Mouse (Mus musculus) layer of hippocampus, adult 9-11 months (tissue): ENCODE results near the gene Myadm.

Source experiments
- DNase-seq: peaks from one replicate; pipeline ENCODE4 v3.0.0; 2022

Myadm gene

DNA sequence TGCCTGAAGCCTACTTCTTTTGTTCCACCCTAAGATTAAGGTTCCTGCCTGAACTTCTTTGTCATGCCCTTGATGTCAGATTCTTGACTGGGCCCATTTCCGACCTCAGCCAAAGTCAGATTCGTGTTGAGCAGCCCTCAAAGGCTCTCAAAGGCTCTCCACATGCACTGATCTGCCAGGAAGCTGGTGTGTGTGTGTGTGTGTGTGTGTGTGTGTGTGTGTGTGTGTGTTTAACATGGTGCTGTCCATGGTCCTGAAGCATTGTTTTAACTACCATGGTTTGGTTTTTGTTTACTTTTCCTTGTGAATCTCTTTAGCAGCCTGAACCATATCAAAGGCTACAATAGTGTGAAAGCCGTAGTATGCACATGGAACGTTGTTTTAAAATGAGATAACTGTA lies 39.1 kb downstream of the Myadm start:
- DNase-seq: no peak

DNA sequence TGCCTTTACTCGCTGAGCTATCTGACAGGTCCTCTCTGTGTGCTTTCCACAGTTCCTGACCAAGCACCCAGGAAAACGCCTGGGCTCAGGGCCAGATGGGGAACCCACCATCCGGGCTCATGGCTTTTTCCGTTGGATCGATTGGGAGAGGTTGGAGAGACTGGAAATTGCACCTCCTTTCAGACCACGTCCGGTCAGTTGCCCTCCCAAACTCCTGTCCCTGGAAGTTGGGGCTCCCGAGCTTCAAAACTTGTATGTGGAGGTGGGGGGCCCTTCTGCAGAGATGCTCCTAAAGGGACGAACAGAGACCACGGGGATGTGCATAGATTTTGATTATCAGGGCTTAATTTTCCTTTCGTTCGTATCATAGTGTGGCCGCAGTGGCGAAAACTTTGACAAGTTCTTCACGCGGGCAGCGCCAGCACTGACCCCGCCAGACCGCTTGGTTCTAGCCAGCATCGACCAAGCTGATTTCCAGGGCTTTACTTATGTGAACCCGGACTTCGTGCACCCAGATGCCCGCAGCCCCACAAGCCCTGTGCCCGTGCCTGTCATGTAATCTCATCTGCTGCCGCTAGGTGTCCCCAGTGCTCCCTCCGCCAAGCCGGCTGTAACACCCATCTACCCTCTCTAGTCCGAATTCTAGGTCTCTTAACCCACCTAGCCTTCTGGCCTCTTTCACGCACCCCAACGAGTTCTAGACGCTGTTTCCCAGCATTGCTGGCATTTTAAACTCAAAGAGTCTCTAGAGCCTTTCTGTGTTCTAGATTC lies 41.1 kb downstream of the Myadm start:
- peak; percentile 67 for DNase-seq

DNA sequence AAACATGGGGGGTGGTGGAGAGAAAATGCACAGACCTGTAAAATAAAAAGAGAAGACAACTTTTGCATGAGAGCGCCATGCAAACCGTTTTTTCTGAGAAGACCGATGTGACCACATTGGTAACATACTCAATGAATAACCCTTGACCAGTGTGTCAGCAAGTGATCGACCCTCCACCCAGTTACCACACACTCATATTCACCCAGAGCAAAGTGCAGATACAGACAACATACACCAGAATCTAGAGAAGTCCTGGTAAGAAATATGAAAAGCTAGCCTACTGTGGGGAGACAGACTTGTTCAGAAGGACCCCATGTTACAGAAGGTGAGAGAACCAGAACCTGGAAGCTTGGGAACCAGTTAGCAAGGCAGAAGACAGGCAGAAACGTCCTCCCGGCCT lies 42.3 kb downstream of the Myadm start:
- no peak for DNase-seq

DNA sequence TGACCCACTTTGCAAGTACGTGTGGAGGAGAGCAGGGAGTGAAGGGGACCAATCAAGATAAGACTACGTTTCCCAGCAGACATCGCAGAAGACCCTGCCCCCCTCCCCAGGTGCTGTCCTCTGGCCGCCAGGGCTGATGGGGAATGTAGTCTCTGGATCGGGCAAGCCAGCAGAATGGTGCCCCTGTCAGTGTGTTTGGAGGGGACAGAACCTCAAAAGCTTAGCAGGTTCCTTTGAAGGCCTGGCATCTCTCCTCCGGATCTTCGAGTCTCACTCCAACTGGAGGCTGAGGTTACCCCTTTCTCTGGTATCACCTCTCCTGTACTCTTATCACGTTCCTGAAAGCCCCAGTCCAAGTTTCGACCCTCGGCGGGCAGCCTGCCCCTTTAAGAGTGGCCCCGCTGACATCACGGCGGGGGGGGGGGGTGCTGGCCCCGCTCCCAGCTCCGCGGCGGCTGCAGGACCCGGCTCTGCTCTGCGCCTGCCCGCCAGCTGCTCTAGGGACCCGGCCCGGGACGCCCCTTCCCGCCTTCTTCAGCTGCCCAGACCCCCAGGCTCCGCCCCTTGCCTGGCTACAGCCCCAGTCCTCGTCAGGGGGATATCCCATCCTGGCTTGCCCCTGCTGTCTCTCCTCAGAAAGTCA lies 42.8 kb downstream of the Myadm start:
- peak; percentile 91 for DNase-seq

DNA sequence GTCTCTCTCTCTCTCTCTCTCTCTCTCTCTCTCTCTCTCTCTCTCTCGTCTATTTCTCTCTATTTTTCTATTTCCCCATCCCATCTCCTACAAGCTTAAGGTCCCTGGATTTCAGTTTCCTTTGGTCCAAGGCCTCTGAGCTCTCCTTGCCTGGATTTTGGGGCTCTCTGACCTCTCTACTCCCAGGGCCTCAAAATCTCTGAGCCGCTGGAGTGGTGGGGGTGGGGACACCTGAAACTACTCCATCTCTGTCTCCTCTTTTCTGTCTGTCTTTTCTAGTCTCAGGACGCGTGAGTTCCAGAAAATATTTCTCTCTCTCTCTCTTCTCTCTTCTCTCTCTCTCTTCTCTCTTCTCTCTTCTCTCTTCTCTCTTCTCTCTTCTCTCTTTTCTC lies 43.3 kb downstream of the Myadm start:
- no peak for DNase-seq

DNA sequence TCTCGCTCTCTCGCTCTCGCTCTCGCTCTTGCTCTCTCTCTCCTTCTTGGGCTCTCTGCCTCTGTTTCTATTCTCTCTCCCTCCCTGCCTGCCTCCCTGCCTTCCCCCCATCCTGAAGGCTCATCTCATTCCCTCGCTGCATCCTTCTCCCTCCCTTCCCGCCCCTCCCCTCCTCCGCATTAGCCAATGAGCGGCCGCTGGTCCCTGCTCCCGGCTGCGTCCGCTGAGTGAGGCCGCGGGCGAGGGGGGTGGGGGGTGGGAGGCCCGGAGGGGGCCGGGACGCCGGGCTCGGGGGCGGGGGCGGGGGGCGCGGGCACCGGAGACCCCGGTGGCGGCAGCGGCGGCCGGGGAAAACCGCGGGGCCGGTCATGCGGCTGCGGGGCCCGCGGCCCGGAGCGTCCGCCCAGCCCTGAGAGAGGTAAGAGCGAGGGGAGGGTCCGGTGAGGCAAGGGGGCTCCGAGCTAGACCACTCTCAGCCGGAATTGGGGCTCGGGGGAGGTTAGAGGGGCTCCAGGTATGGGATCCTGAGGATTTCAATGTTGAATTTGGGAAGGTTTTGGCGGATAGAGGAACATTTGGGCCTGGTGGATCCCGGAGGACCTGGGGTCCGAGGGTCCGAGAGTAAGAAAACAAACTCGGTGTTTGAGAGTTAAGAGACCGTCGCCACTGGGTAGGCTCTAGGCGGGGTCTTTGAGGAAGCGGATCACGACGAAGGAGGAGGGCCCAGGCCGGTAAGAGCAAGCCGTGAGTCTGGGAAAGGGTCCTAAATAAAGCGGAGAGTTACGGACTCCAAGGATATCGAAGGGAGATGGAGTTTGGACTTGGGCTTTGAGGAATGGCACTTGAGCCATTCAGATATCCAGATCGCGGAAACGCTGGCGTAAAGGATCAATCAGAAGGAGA lies 44.0 kb downstream of the Myadm start, which contains the start of gene Cacng7:
Gene Cacng7 (plus strand): TSS at position 337 of the 903 bp plus-strand sequence.
- peak; percentile 45 for DNase-seq

DNA sequence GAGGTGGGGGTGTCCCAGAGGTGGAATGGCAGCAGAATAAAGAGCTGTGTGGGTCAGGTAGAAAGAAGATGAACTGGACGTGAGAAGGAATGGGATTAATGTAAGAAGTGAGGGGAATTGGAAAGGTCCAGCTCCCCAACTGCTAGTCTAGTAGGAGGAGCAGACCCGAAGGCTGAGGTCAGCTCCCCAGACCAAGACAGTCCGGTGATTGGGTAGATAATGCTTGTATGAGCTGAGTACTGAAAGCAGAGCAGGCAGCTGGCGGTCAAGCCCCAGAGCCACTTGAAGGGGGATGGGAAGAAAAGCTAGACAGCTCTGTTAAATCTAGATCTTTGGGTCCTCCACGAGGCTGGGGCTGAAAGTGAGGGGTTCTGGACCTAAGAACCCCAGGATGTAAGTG lies 44.7 kb downstream of the Myadm start:
- no peak for DNase-seq

DNA sequence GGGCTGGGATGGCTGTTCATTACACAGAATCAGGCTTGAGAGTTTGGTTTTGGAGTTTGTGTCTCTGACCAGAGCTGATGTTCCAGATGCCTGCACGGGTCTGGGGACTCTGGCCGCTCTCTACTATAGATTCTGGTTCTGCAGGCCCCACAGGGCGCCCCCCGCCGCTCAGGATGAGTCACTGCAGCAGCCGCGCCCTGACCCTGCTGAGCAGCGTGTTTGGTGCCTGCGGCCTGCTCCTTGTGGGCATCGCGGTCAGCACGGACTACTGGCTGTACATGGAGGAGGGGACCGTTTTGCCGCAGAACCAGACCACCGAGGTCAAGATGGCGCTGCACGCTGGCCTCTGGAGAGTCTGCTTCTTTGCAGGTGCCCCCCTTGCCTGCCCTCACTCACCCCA lies 47.5 kb downstream of the Myadm start:
- DNase-seq: no peak

DNA sequence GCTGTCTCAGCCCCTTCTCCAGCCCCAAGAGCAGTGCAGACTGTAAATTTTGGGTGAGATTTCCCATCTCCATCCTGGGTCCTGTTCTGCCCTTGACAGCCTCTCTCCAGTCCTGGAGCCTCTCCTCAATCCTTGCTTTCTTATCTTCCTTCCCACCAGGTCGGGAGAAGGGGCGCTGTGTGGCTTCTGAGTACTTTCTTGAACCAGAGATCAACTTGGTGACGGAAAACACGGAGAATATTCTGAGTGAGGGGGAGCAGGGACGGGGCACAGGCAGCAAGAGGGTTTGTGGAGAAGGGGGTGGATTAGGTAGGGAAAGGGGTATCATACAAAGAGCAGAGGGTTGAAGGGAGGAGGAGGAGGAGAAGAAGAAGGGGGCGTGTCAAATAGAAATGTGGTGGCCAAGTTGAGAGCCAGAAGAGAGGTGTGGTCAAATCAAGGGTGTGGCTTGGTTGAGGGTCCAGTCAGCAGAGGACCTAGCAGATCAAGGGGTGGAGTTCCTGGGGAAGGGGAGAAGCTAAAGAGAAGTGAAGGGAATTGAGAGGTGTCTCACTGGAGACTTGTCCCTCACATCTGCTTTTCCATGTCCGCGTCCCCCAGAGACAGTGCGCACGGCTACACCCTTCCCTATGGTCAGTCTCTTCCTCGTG lies 49.5 kb downstream of the Myadm start:
- no peak for DNase-seq

DNA sequence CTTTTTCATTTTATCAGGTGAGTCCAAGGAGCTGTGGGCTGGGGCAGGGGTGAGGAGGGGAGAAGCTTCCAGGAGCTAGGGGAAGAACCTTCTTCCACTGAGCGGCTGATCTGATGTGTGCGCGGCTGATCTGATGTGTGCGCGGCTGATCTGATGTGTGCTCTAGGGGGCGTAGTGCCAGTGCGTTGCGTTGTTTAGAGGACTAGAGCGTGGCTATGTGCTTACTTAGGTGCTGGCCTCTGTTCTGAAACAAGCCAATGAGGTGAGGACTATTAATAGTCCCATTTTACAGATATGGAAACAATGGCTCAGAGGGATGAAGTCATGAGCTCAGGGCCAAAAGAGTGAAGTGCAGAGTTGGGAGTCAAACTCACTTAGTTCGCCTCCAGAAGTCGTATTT lies 50.1 kb downstream of the Myadm start:
- no peak for DNase-seq

DNA sequence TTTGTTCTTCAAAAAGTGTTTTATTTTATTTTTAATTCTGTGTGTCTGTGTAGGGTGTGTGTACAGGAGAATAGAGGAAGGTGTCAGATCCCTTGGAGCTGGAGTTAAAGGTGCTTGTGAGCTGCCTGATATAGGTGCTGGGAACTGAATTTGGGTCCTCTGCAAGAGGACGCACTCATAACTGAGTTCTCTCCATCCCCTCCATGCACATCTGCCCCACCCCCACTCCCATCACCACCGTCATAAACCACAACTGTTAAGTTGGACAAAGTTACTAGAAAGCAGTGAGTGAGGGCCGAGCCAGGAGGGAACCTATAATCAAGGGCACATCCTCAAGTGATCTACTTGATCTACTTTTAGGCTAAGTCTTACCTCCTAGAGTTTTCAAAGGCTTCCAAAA lies 55.0 kb downstream of the Myadm start:
- no peak for DNase-seq

DNA sequence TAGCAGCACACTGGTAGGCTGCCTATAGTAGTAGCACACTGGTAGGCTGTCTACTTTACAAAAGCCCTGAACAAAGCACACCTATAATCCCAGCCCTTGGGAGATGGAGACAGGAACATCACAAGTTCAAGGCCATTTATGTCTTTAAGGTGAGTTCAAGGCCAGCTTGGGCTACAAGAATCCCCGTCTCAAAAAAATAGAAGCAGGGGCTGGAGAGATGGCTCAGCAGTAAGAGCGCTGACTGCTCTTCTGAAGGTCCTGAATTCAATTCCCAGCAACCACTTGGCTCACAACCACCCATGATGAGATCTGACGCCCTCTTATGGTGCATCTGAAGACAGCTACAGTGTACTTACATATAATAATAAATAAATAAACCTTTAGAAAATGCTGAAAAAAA lies 56.4 kb downstream of the Myadm start:
- no peak for DNase-seq

DNA sequence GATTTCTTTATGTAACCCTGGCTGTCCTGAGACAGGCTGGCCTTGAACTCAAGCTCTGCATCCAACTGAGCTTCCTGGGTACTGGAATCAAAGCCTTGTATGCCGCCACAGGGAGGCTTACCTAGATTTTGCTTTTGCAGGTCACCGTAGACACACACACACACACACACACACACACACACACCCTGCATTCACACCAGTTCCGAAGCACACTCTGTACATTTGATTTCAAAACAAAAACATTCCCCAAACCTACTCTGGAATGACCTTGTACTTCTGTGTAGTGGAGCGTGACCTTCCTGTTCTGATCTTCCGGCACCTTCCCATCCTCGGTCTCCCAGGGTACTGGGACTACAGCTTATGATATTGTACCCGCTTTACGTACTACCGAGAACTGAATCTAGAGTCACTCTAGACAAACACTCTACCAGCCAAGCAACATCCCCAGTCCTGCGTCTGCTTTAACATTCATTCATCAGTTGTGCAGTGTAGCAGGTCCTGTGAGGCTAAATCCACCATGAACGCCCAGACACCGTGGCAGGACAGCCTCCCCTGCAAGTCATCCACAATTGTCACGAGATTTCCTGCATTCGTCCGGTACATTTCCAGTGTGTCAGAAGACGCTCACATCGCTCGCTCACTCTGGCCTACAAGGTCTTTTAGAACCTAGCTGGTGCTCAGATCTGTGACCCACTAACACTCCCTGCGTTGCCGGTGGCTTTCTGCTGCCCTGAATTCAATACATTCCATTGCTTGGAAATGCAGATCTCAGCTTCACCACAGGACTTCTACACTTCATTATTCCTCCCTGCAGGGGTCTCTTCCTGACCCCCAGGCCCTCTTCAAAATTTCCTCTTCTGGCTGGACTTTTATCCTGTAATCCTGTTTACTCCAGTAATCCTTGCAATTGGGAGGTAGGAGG lies 58.7 kb downstream of the Myadm start:
- no peak for DNase-seq

DNA sequence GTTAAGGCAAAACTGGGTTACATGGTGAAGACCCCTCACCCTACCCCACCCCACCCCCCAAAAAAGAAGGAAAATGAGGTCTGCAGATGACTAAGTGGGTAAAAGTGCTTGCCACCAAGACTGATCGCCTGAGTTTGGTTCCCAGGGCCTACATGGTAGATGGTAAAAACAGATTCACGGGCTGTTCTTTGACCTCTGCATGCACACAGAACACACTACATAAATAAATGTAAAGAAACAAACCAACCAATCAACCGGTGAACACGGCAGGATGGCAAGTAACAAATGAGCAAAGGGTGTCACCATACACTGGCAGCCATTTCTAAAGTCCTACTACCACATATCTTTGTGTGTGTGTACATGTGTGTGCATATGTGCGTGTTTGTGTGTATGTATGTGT lies 59.4 kb downstream of the Myadm start:
- DNase-seq: no peak

DNA sequence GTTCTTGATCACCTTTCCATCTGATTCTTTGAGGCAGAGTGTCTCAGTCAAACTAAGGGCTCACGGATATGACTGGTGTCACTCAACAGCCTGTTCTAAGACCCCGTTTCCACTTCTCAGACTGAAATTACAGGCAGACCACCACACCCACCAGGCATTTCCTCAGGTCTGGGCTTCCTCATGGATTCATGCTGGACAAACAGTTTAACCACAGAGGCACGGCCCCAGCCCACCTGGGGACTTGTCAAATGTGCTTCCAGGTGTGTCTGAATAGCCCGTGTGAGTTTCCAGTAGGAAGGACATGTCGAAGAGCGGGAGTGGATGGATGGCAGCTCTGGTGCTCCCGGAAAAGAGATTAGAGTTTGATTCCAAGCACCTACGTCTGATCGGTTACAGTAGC lies 60.9 kb downstream of the Myadm start:
- no peak for DNase-seq
